Mouse (Mus musculus): ENCODE results near the gene Farp1. TPM values are rescaled to one million over a fixed set of nuclear protein-coding genes. Genes with fewer than 3 reads are reported as not detected.

Farp1 gene
- total RNA-seq, 2 experiments from 2014 or later, result 130 to 160 TPM

GRCm38 (mm10) chr14:121316631-121317311 lies 281.8 kb downstream of the Farp1 start:
- intact Hi-C loops (cut with DNase I), result no loop called here
- no peak for DNase-seq (ENCODE audit: low spot score in 2 of 2)

- intact Hi-C loops (cut with DNase I), result no loop called here
- DNase-seq (ENCODE audit: low spot score in 2 of 2), result no peak
Observed at GRCm38 (mm10) chr14:121317312-121317671, 282.3 kb downstream of the Farp1 start.

- intact Hi-C loops (cut with DNase I), result no loop called here
- DNase-seq (ENCODE audit: low spot score in 2 of 2), result no peak
Observed at GRCm38 (mm10) chr14:121318382-121318781, 283.4 kb downstream of the Farp1 start.

GRCm38 (mm10) chr14:121322150-121322549 lies 287.1 kb downstream of the Farp1 start:
- DNase-seq (ENCODE audit: low spot score in 2 of 2), result no peak
- intact Hi-C loops (cut with DNase I), result loop anchor here (2.0 kb wide), 1 partner anchor 57 kb away; no protein-coding TSS in a partner anchor

GRCm38 (mm10) chr14:121322641-121323040 lies 287.6 kb downstream of the Farp1 start:
- intact Hi-C loops (cut with DNase I), result loop anchor here (2.0 kb wide), 1 partner anchor 56 kb away; no protein-coding TSS in a partner anchor
- peak; percentile 69 to 72 for DNase-seq (ENCODE audit: low spot score in 2 of 2)

GRCm38 (mm10) chr14:121324521-121325330 lies 289.7 kb downstream of the Farp1 start:
- DNase-seq (ENCODE audit: low spot score in 2 of 2), result peak; percentile 30 to 32
- intact Hi-C loops (cut with DNase I), result no loop called here

GRCm38 (mm10) chr14:121326432-121326831 lies 291.4 kb downstream of the Farp1 start:
- intact Hi-C loops (cut with DNase I), result no loop called here
- no peak for DNase-seq (ENCODE audit: low spot score in 2 of 2)

- no peak for DNase-seq (ENCODE audit: low spot score in 2 of 2)
- intact Hi-C loops (cut with DNase I), result no loop called here
Observed at GRCm38 (mm10) chr14:121328878-121329277, 293.9 kb downstream of the Farp1 start.

DNA sequence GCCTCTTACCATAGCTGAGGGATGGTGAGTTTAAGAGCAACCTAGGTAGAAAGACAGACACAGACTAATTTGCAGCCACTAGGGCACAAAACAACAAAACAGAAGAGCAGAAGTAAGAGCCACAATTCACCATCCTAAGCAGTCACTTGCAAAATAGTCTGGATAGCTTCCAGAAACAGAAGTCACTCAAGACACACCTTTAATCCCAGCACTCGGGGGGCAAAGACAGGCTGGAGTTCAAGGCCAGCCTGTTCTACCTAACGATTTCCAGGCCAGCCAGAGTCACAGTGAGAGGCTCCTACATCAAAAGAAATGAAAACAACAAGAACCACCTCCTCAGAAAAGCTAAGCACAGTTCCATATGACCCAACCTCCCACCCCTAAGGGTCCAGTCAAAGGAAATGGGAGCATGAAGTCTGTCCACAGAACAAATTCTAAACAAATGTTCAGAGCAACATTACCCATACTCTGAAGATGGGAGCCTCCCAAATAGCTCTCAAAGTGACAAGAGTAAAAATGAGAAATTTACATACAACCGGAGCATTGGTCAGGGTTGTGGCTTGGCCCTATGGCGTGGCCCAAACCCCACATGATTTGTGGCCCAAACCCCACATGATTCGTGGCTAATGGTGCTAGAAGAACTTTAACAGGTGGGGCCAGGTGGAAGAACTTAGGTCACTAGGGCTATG lies 294.5 kb downstream of the Farp1 start:
- intact Hi-C loops (cut with DNase I), result no loop called here

DNA sequence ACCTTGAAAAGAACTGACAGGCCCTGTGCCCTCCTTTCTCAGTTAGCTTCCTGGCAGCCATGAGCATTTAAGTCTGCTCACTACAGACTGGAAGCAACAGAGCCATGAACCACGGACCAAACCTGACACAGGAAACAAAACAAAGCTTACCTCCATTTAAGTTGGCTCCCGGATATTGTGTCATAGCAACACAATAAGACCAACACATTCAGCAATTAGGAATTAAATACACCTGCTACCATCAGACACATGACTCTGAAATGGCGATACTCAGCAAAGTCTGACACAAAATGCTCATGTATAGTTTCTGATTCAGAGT lies 295.0 kb downstream of the Farp1 start:
- no peak for DNase-seq (ENCODE audit: low spot score in 2 of 2)
- intact Hi-C loops (cut with DNase I), result no loop called here

More for the DNA sequence above, 294.5 kb downstream of the Farp1 start:
- DNase-seq (ENCODE audit: low spot score in 2 of 2), result no peak

Other genes starting within 250 kb of the Farp1 start
- 100 to 1,000 TPM; 107 to 110 TPM for gene Ipo5, start 124.0 kb upstream of the Farp1 start, total RNA-seq (2021)

All from left cerebral cortex, postnatal 36 days (tissue).